Mouse (Mus musculus): ENCODE results near the gene Nudt8. TPM values are rescaled to one million over a fixed set of nuclear protein-coding genes. Genes with fewer than 3 reads are reported as not detected.

Nudt8 gene
- total and polyA plus RNA-seq, 3 experiments, result 24.7 to 40.2 (median 36.3) TPM

DNA sequence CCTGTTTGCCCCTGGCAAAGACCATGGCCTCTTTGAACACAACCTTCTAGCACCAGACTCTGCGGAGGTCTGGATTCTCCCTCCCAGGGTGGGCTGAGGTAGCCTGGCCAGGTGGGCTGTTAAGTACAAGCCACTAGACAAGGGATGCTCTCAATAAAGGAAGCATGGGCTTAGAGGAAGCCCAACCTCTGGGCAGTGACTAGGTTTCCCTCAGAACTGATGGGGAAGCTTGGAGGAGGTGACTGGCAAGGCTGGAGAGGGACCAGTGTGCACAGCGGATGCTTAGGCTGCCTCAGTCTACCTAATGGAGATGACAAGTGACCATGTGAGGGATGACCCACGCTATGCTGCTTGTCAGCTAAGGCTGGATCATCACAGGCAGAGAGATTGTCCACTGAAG, 8.4 kb upstream of the Nudt8 start:
- TF ChIP-seq USF2 (conservative IDR thresholded peaks at IDR 0.05; ENCODE audit: low read depth, low read length), result no peak
- TF ChIP-seq BHLHE40 (IDR thresholded peaks at IDR 0.05; ENCODE audit: low read depth, low read length), result no peak
- TF ChIP-seq KAT2A (IDR thresholded peaks at IDR 0.05; ENCODE audit: insufficient replicate concordance, low read length), result no peak
- in situ Hi-C loops (cut with MboI; ENCODE audit: low pct_ligation_motif_present, low pct_unique_long_range_greater_than_20kb, low sequenced_read_pairs) (no loop called here), dilution Hi-C loops (cut with MboI; ENCODE audit: extremely low pct_ligation_motif_present, extremely low pct_unique_long_range_greater_than_20kb, low sequenced_read_pairs) (no loop called here)
- Histone ChIP-seq H3K4me2 (ENCODE audit: insufficient read depth, low read depth, poor library complexity, severe bottlenecking) (no peak overlapping the region), H3K9ac (ENCODE audit: insufficient read depth, low read depth) (no peak overlapping the region), H3K27me3 (replicated peaks) (peaks cover 56% of the 10 kb centered on the region), H3K4me1 (ENCODE audit: control insufficient read depth in 1 of 2, insufficient read depth in 2 of 2) (no peaks in the 10 kb centered on the region), H3K79me2 (replicated peaks; ENCODE audit: control insufficient read depth, extremely low read depth, insufficient read depth, poor library complexity, severe bottlenecking) (no peaks in the 10 kb centered on the region), H3K27ac (ENCODE audit: insufficient read depth, low read depth) (no peak overlapping the region), H3K4me3 (replicated peaks in 1 of 3; ENCODE audit: low read depth in 2 of 3, low read length in 2 of 3, poor library complexity in 1 of 3) (no peak overlapping the region), H3K36me3 (replicated peaks in 1 of 2; ENCODE audit: control insufficient read depth in 1 of 2, insufficient read depth in 1 of 2, low read length in 1 of 2) (no peaks in the 10 kb centered on the region), H3K9me3 (replicated peaks; ENCODE audit: low read length) (peaks cover 7% of the 10 kb centered on the region)
- no peak for DNase-seq (ENCODE audit: extremely low read depth)

DNA sequence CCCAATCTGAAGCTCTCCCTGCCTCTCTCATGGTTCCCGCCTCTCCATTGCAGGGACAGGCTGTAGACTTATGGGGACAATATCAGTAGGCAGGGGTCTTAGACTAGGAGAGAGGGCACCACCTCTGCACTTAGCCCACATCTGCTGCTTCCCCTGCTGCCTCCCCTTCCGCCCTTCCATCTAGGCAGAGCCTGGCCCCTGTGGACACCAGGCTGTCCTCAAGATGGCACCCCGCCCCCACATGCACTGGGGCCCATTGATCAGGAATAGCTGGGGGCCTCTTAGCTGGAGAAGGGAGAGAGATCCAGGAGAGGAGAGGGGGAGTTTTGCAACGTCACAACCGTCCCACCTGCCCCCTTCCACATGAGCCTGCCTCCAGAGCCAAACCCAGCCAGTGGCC, 8.0 kb upstream of the Nudt8 start, which contains the start of gene Tbx10:
Gene Tbx10, plus strand, starts transcription at position 337 of the 400 bp plus-strand sequence.
- no peak within 1 kb of the TSS for H3K4me3 ChIP-seq (replicated peaks in 1 of 3; ENCODE audit: low read depth in 2 of 3, low read length in 2 of 3, poor library complexity in 1 of 3)
- peaks cover 7% of the 10 kb centered on the region for H3K9me3 ChIP-seq (replicated peaks; ENCODE audit: low read length)
- H3K4me1 ChIP-seq (ENCODE audit: control insufficient read depth in 1 of 2, insufficient read depth in 2 of 2), result no peaks in the 10 kb centered on the region
- H3K27ac ChIP-seq (ENCODE audit: insufficient read depth, low read depth), result no peak within 1 kb of the TSS
- H3K27me3 ChIP-seq (replicated peaks), result peaks cover 59% of the 10 kb centered on the region
- no peak within 1 kb of the TSS for H3K9ac ChIP-seq (ENCODE audit: insufficient read depth, low read depth)
- in situ Hi-C loops (cut with MboI; ENCODE audit: low pct_ligation_motif_present, low pct_unique_long_range_greater_than_20kb, low sequenced_read_pairs) (no loop called here), dilution Hi-C loops (cut with MboI; ENCODE audit: extremely low pct_ligation_motif_present, extremely low pct_unique_long_range_greater_than_20kb, low sequenced_read_pairs) (no loop called here)
- no peak for DNase-seq (ENCODE audit: extremely low read depth)
- TF ChIP-seq ZC3H11A (IDR thresholded peaks at IDR 0.05; ENCODE audit: low read depth, low read length) (no peak), HCFC1 (IDR thresholded peaks at IDR 0.05; ENCODE audit: low read depth, low read length) (no peak), SIN3A (IDR thresholded peaks at IDR 0.05; ENCODE audit: low read length) (no peak), JUND (conservative IDR thresholded peaks at IDR 0.05; ENCODE audit: low read depth, low read length) (no peak), MAFK (IDR thresholded peaks at IDR 0.05; ENCODE audit: insufficient replicate concordance, low read length) (no peak), CHD2 (IDR thresholded peaks at IDR 0.05; ENCODE audit: low read length) (no peak)
- H3K36me3 ChIP-seq (replicated peaks in 1 of 2; ENCODE audit: control insufficient read depth in 1 of 2, insufficient read depth in 1 of 2, low read length in 1 of 2), result no peaks in the 10 kb centered on the region
- no peak within 1 kb of the TSS for H3K4me2 ChIP-seq (ENCODE audit: insufficient read depth, low read depth, poor library complexity, severe bottlenecking)
- no peaks in the 10 kb centered on the region for H3K79me2 ChIP-seq (replicated peaks; ENCODE audit: control insufficient read depth, extremely low read depth, insufficient read depth, poor library complexity, severe bottlenecking)

DNA sequence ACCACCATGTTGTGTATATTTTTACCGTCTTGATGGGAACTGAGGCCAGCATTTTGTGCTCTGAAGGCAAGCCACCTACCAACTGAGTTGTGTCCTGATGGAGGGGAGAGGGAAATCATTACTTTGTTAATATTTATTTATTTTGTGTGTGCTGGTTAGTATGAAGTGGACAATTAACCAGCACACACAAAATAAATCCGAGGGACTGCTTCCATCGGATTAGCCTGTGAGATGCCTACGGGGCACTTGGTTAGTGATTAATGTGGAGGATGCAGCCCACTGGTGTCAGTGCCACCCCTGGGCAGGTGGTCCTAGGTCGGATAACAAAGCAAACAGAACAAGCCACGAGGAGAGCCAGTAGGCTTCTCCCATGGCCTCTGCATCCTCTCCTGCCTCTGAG, 5.4 kb upstream of the Nudt8 start:
- no peak for DNase-seq (ENCODE audit: extremely low read depth)
- H3K9ac ChIP-seq (ENCODE audit: insufficient read depth, low read depth), result no peak overlapping the region
- no peaks in the 10 kb centered on the region for H3K79me2 ChIP-seq (replicated peaks; ENCODE audit: control insufficient read depth, extremely low read depth, insufficient read depth, poor library complexity, severe bottlenecking)
- no peaks in the 10 kb centered on the region for H3K36me3 ChIP-seq (replicated peaks in 1 of 2; ENCODE audit: control insufficient read depth in 1 of 2, insufficient read depth in 1 of 2, low read length in 1 of 2)
- dilution Hi-C loops (cut with MboI; ENCODE audit: extremely low pct_ligation_motif_present, extremely low pct_unique_long_range_greater_than_20kb, low sequenced_read_pairs), result no loop called here
- no peak overlapping the region for H3K4me3 ChIP-seq (replicated peaks in 1 of 3; ENCODE audit: low read depth in 2 of 3, low read length in 2 of 3, poor library complexity in 1 of 3)
- TF ChIP-seq CHD1 (IDR thresholded peaks at IDR 0.05; ENCODE audit: low read depth, low read length), result no peak
- TF ChIP-seq USF2 (conservative IDR thresholded peaks at IDR 0.05; ENCODE audit: low read depth, low read length), result no peak
- no peak for TF ChIP-seq HCFC1 (IDR thresholded peaks at IDR 0.05; ENCODE audit: low read depth, low read length)
- no peak for TF ChIP-seq USF1 (IDR thresholded peaks at IDR 0.05; ENCODE audit: low read depth, low read length)
- TF ChIP-seq IRF4 (IDR thresholded peaks at IDR 0.05; ENCODE audit: low read depth, low read length), result no peak
- TF ChIP-seq MAFK (IDR thresholded peaks at IDR 0.05; ENCODE audit: insufficient replicate concordance, low read length), result no peak
- TF ChIP-seq UBTF (IDR thresholded peaks at IDR 0.05; ENCODE audit: low read depth, low read length), result no peak
- no peak overlapping the region for H3K27ac ChIP-seq (ENCODE audit: insufficient read depth, low read depth)
- in situ Hi-C loops (cut with MboI; ENCODE audit: low pct_ligation_motif_present, low pct_unique_long_range_greater_than_20kb, low sequenced_read_pairs), result no loop called here
- H3K9me3 ChIP-seq (replicated peaks; ENCODE audit: low read length), result no peaks in the 10 kb centered on the region
- H3K4me2 ChIP-seq (ENCODE audit: insufficient read depth, low read depth, poor library complexity, severe bottlenecking), result no peak overlapping the region
- peaks cover 59% of the 10 kb centered on the region for H3K27me3 ChIP-seq (replicated peaks)
- peaks cover 7 to 11% of the 10 kb centered on the region in 2 experiments; a peak in 3 of 4 replicates for H3K4me1 ChIP-seq (ENCODE audit: control insufficient read depth in 1 of 2, insufficient read depth in 2 of 2)

Measured in CH12.LX (cell line).